In the genomic region with DNA sequence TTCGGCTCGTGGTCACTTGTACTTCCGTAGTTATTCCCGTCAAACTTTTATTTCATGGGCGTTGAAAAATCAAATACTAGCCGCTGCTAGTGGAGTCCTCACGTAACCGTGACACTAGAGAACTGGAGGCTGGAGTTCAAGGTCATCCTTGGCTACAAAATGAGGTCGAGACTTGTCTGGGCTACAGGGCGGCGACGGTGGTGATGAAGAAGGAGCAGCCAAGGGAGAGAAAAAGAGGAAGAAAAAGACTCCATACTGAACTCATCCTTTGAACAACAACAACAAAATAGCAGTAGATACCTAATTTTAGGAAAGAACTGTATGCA, we compare ENCODE assay signal across 8 mouse cellular contexts. TPM values are rescaled to one million over a fixed set of nuclear protein-coding genes. Genes with fewer than 3 reads are reported as not detected.
DNase-seq lines count a peak whose midpoint lies in the region; ATAC-seq and TF ChIP-seq lines count a peak whose summit lies in the region.

No protein-coding gene starts in this region.

- TF ChIP-seq POLR2A in bone marrow, adult 2 months (IDR thresholded peaks at IDR 0.05; ENCODE audit: borderline replicate concordance, control insufficient read depth, low read depth, low read length), result no peak

- peak overlapping the region; percentile 74 for H3K4me2 ChIP-seq in kidney, embryonic 15.5 days
- peak overlapping the region; percentile 85 for H3K4me2 ChIP-seq in heart, embryonic 16.5 days (ENCODE audit: low read depth, low read length)
- peak overlapping the region; percentile 80 for H3K4me2 ChIP-seq in liver, embryonic 16.5 days (ENCODE audit: low read depth, low read length)
- peak overlapping the region; percentile 77 for H3K4me2 ChIP-seq in stomach, postnatal 0 days (replicated peaks; ENCODE audit: low read depth)

- no peaks in the 10 kb centered on the region for H3K27me3 ChIP-seq in kidney, embryonic 15.5 days
- no peaks in the 10 kb centered on the region for H3K27me3 ChIP-seq in heart, embryonic 16.5 days (ENCODE audit: control insufficient read depth, insufficient read depth, low read length)
- H3K27me3 ChIP-seq in liver, embryonic 16.5 days (ENCODE audit: control insufficient read depth, insufficient read depth, low read depth, low read length), result no peaks in the 10 kb centered on the region
- no peaks in the 10 kb centered on the region for H3K27me3 ChIP-seq in stomach, postnatal 0 days (ENCODE audit: control insufficient read depth, insufficient read depth, low read length)

- TF ChIP-seq CTCF in bone marrow, adult 2 months (IDR thresholded peaks at IDR 0.05; ENCODE audit: control insufficient read depth, insufficient read depth, low read length), result no peak
- no peak for TF ChIP-seq CTCF in stomach, postnatal 0 days (IDR thresholded peaks at IDR 0.05; ENCODE audit: low read depth)

- 0% methylated on average over 12 of the region's 12 CpGs for WGBS in kidney, embryonic 15.5 days
- under 1% methylated on average over 12 of the region's 12 CpGs for WGBS in bone marrow, adult 2 months
- WGBS in heart, embryonic 16.5 days, result 0% methylated on average over 12 of the region's 12 CpGs
- 0% methylated on average over 12 of the region's 12 CpGs for WGBS in liver, embryonic 16.5 days (ENCODE audit: insufficient replicate concordance)
- under 1% methylated on average over 12 of the region's 12 CpGs for WGBS in stomach, postnatal 0 days

- no peak for DNase-seq in kidney, postnatal 4 days
- DNase-seq in stomach, postnatal 0 days (ENCODE audit: low spot score), result no peak
- no peak for DNase-seq in right cerebral cortex, postnatal 25 days
- no peak for DNase-seq in adrenal gland, postnatal 25 days

- peaks cover 16% of the 10 kb centered on the region for H3K4me1 ChIP-seq in kidney, embryonic 15.5 days
- H3K4me1 ChIP-seq in bone marrow, adult 2 months (ENCODE audit: control insufficient read depth, insufficient read depth, low read length), result peaks cover 2% of the 10 kb centered on the region
- H3K4me1 ChIP-seq in heart, embryonic 16.5 days (ENCODE audit: control insufficient read depth, insufficient read depth, low read length), result peaks cover 18% of the 10 kb centered on the region
- H3K4me1 ChIP-seq in liver, embryonic 16.5 days (ENCODE audit: control insufficient read depth, low read depth, low read length), result peaks cover 25% of the 10 kb centered on the region
- peaks cover 4% of the 10 kb centered on the region; the same call in 1 of the 2 replicates for H3K4me1 ChIP-seq in stomach, postnatal 0 days (replicated peaks; ENCODE audit: control insufficient read depth, insufficient read depth)

- peak overlapping the region; percentile 69 for H3K4me3 ChIP-seq in kidney, embryonic 15.5 days (replicated peaks)
- H3K4me3 ChIP-seq in bone marrow, adult 2 months (replicated peaks; ENCODE audit: control insufficient read depth, low read depth, low read length), result peak overlapping the region; percentile 92
- peak overlapping the region; percentile 84 for H3K4me3 ChIP-seq in heart, embryonic 16.5 days (ENCODE audit: low read length)
- peak overlapping the region; percentile 95 for H3K4me3 ChIP-seq in liver, embryonic 16.5 days (ENCODE audit: low read depth, low read length)
- H3K4me3 ChIP-seq in stomach, postnatal 0 days (ENCODE audit: low read depth, low read length), result peak overlapping the region; percentile 95

- no peak for TF ChIP-seq EP300 in stomach, postnatal 0 days (optimal IDR thresholded peaks at IDR 0.05)

- H3K9ac ChIP-seq in kidney, embryonic 15.5 days, result peak overlapping the region; percentile 90
- H3K9ac ChIP-seq in heart, embryonic 16.5 days (ENCODE audit: low read length), result peak overlapping the region; percentile 100
- H3K9ac ChIP-seq in liver, embryonic 16.5 days (ENCODE audit: low read depth, low read length), result peak overlapping the region; percentile 100
- H3K9ac ChIP-seq in stomach, postnatal 0 days (ENCODE audit: low read length), result peak overlapping the region; percentile 100

- no peaks in the 10 kb centered on the region for H3K9me3 ChIP-seq in kidney, embryonic 15.5 days (replicated peaks)
- H3K9me3 ChIP-seq in heart, embryonic 16.5 days (replicated peaks; ENCODE audit: control insufficient read depth, low read length), result no peaks in the 10 kb centered on the region
- H3K9me3 ChIP-seq in liver, embryonic 16.5 days (replicated peaks; ENCODE audit: control insufficient read depth, low read length), result no peaks in the 10 kb centered on the region
- H3K9me3 ChIP-seq in stomach, postnatal 0 days (ENCODE audit: control insufficient read depth, low read length), result no peaks in the 10 kb centered on the region

- ATAC-seq in kidney, embryonic 15.5 days (replicated peaks; ENCODE audit: low FRiP score), result peak; percentile 26
- ATAC-seq in heart, embryonic 16.5 days (replicated peaks; ENCODE audit: extremely low read depth, insufficient read depth, low FRiP score), result no peak
- peak; percentile 8; the same call in 1 of the 2 replicates for ATAC-seq in liver, embryonic 16.5 days (ENCODE audit: low read depth)
- ATAC-seq in stomach, postnatal 0 days (ENCODE audit: low FRiP score, low TSS enrichment), result no peak

- H3K27ac ChIP-seq in kidney, embryonic 15.5 days, result peak overlapping the region; percentile 100
- H3K27ac ChIP-seq in bone marrow, adult 2 months (ENCODE audit: control insufficient read depth, insufficient read depth, low read depth, low read length, poor library complexity), result peak overlapping the region; percentile 100
- peak overlapping the region; percentile 100 for H3K27ac ChIP-seq in heart, embryonic 16.5 days (ENCODE audit: low read length)
- peak overlapping the region; percentile 100 for H3K27ac ChIP-seq in liver, embryonic 16.5 days (ENCODE audit: low read length)
- H3K27ac ChIP-seq in stomach, postnatal 0 days (replicated peaks), result peak overlapping the region; percentile 100

- peaks cover 12% of the 10 kb centered on the region for H3K36me3 ChIP-seq in kidney, embryonic 15.5 days
- peaks cover 6% of the 10 kb centered on the region; the same call in 1 of the 2 replicates for H3K36me3 ChIP-seq in heart, embryonic 16.5 days (ENCODE audit: control insufficient read depth, insufficient read depth)
- H3K36me3 ChIP-seq in liver, embryonic 16.5 days (ENCODE audit: control insufficient read depth, insufficient read depth), result peaks cover 10% of the 10 kb centered on the region
- H3K36me3 ChIP-seq in stomach, postnatal 0 days (ENCODE audit: control insufficient read depth, insufficient read depth, low read length), result no peaks in the 10 kb centered on the region

RNA-seq across cellular contexts. Expression of gene Hectd1, which starts 0.7 kb away (rescaled TPM):
- 36.4 and 40.8 TPM in 2 replicates for polyA plus RNA-seq in kidney, embryonic 15.5 days (2015; fragmentation: Nextera tagmentation; extraction: Ambion mirVana)
- polyA plus RNA-seq in bone marrow, adult 2 months (2011; ENCODE audit: insufficient read depth, insufficient read length, low replicate concordance, missing spikeins), result 20.1 and 31.2 TPM in 2 replicates
- 34.5 and 34.7 TPM in 2 replicates for polyA plus RNA-seq in heart, embryonic 16.5 days (2015; fragmentation: Nextera tagmentation; extraction: Ambion mirVana)
- polyA plus RNA-seq in liver, embryonic 16.5 days (2015; fragmentation: Nextera tagmentation; extraction: Ambion mirVana), result 23.6 and 24.6 TPM in 2 replicates
- 24.7 and 25.2 TPM in 2 replicates for polyA plus RNA-seq in stomach, postnatal 0 days (2015; fragmentation: Nextera tagmentation; extraction: Ambion mirVana)
- 96.6 and 102 TPM in 2 replicates for total RNA-seq in adrenal gland, postnatal 25 days (2021)

Comparison
In these comparisons a context has a peak if more than half of its experiments do, and no peak if none do; other contexts are left out.
1. ATAC-seq: peak in kidney, embryonic 15.5 days (single experiment) and liver, embryonic 16.5 days (single experiment); none in heart, embryonic 16.5 days (single experiment) and stomach, postnatal 0 days (single experiment).
2. Peak in every context shown above with its lines, with median percentiles within 50 percentile points of each other: H3K27ac ChIP-seq, H3K4me2 ChIP-seq, H3K4me3 ChIP-seq and H3K9ac ChIP-seq.